Mouse (Mus musculus): ENCODE data around the gene Tmem205. TPM values are rescaled to one million over a fixed set of nuclear protein-coding genes. Genes with fewer than 3 reads are reported as not detected.

Tmem205 gene
- total RNA-seq (2023) = 10 to 100 TPM; 12.4 to 14.3 TPM

DNA sequence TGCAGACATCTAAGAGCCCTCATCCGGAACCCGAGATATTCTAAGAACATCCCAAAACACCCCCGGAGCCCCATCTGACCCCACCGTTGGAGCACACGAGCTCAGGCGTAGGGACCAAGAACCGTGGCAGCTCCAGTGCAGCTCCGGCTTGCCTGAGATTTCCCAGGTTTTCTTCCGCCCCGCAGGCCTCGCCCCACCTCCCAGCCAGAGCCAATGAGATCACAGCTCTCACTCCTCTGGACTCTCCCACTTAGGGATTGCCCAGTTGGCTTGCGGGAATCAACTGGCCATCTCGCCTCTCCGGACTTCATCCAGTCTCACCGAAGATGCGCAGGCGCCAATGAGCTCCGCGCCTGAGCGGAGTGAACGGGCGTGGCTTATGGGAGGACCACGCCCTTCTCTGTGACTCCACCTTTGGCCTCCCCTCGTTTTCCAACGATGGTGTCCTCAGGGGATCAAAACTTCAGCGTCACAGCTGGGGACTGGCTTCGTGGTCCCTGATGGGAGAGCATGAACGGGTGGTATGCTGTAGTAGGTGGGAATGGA is at the start of gene Tmem205, which contains the start of gene Ccdc159:
Gene Tmem205, minus strand, starts transcription at position 349 of the 546 bp plus-strand sequence.
Gene Ccdc159, plus strand, starts transcription at position 264 of the 546 bp plus-strand sequence.

DNA sequence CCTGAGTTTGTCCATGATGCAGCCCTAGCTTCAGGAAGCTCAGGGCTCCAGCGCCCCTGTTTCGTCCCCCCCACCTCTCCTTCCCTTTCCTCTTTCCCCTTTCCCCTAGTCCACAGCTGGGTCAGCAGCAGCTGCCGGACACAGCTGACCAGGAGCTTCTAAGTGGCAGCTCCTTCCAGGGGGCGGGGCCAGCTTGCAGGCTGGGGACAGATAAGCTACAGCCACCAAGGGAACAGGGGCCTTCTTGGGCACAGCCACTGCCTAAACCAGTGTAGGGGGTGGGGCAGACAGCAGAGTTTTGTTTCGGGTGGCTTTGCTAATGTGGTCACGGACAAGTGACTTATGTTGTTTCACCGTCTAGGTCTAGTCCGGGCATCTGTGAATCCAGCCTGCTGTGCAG is 36.1 kb upstream of the Tmem205 start, which contains the start of gene Epor:
Gene Epor, minus strand, starts transcription at position 90 of the 400 bp plus-strand sequence.

DNA sequence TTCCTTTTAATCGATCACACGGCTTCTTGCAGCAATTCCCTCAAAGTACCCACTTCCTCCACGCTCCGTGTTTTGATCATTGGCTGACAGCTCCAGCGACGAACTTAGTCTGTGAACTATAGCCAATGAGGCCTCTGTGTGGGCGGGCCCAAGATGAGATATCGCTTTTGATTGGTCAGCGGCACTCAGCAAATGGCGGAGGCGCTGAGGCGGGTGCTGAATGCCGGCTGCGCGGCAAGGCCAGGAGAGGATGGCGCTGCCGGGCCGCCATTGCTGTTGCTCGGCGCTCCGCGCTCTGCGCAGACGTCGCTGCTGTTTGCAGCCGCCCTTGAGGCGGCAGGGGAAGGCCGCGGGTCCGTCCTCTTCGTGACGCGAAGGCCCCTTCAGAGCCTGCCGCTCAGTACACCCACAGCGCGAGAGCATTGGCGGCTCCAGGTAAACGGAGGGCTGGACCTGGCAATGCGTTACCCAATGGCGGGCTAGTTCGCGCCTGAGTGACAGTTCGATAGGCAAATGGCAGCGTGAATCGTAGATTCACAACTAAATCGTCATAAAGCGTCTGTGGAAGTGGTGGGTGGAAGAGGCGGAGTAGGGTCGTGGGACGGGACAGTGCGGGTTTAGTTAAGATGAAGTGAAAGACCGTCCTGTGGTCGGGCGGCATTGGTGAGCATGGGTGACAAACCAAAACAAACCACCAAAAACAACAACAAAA is 28.4 kb upstream of the Tmem205 start, which contains the start of gene Swsap1:
Gene Swsap1, plus strand, starts transcription at position 186 of the 712 bp plus-strand sequence.

DNA sequence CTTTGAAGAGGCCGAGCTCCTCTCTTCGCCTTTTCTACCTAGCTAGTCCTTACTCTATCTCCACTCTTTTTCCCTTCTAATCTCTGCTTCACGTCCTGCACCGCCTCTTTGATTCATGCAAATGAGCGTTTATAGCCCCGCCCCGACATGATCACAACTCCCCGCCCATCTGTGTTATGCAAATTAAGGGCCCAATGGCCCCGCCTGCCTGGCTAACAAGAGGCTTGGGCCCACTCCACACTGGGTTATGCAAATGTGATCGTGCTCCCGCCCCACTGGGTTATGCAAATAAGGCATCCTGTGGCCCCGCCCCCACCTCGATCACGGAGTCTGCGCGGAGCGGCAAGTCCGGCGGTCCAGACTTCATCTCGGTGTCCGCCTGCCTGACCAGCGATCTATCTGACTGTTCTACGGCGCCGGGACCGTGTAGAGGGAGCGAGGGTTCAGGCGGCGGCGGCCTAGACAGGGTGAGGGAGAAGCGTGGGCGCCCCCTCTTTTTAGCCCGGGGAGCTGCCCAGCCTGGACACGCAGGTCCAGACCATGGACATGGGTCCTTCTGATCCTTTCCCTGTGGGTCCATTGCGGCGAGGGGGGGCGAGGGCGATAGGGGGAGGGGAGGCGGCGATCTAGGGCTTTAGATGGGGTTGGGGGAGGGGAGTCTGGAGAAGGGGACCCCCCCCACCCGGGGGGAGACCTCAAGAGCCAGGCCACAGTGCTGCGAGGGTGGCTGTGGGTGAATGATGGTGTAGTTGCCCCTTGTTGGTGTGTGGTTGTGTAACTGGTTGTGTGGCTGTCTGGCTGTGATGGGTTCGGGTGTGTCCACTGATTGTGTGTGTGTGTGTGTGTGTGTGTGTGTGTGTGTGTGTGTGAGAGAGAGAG is 9.6 kb upstream of the Tmem205 start, which contains the start of gene Plppr2:
Gene Plppr2, plus strand, starts transcription at position 342 of the 879 bp plus-strand sequence.

DNA sequence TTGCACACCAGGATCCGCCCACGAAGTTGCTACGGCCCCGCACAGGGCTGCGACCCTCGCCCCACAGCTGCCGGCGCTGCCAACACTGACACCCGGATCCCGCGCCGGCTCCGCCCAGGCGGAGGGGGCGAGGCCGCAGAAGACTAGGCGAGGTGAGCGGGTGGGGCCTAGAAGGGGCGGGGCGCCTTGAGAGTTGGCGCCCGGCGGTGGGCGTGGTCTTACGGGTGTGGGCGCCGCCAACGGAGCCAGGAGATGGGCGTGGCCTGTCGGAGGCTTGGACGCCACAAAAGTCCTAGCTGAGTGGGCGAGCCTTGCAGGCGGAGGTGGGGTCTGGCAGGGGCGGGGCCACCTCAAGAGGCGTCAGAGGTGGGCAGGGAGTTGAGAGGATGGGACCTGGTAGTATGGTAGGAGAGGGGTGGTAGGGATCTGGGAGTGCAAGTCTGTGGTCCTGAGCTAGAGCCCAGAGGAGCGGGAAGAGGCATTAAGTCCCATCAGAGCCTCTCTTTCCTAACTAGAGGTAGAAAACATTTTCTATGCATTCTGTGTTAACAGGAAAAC is 9.2 kb downstream of the Tmem205 start, which contains the start of gene Rab3d:
Gene Rab3d, minus strand, starts transcription at position 158 of the 558 bp plus-strand sequence.

Other genes starting within 250 kb of the Tmem205 start
- gene Ldlr, start 204.1 kb downstream of the Tmem205 start, total RNA-seq (2023) = 100 to 1,000 TPM; 231 to 278 TPM
- under 1 TPM; 0.71 to 0.94 TPM for gene Spc24, start 167.3 kb downstream of the Tmem205 start, total RNA-seq (2023)
- gene Kank2, start 128.8 kb downstream of the Tmem205 start, total RNA-seq (2023) = 1 to 10 TPM in 1 of 2 experiments, under 1 TPM in 1; 0.84 to 1.2 TPM
- gene Angptl8, start 92.0 kb downstream of the Tmem205 start, total RNA-seq (2023) = not detected
- gene Dock6, start 74.9 kb downstream of the Tmem205 start, total RNA-seq (2023) = 1 to 10 TPM; 4.2 to 4.6 TPM
- 10 to 100 TPM; 24.6 to 30.4 TPM for gene Rab3d, start 9.4 kb downstream of the Tmem205 start, total RNA-seq (2023)
- 1 to 10 TPM in 1 of 2 experiments, not detected in 1; 1.2 TPM for gene Ccdc159, start 85 bp downstream of the Tmem205 start, total RNA-seq (2023)
- 1 to 10 TPM; 1.1 to 1.2 TPM for gene Plppr2, start 9.5 kb upstream of the Tmem205 start, total RNA-seq (2023)
- 1 to 10 TPM; 6.1 to 6.2 TPM for gene Swsap1, start 28.2 kb upstream of the Tmem205 start, total RNA-seq (2023)
- 1 to 10 TPM; 5.6 to 6.4 TPM for gene Epor, start 36.0 kb upstream of the Tmem205 start, total RNA-seq (2023)
- 1 to 10 TPM; 1.7 to 1.9 TPM for gene Rgl3, start 61.9 kb upstream of the Tmem205 start, total RNA-seq (2023)
- gene Ccdc151, start 75.1 kb upstream of the Tmem205 start, total RNA-seq (2023) = under 1 TPM in 1 of 2 experiments, not detected in 1; 0.24 TPM
- 10 to 100 TPM; 86.0 to 88.5 TPM for gene Prkcsh, start 75.2 kb upstream of the Tmem205 start, total RNA-seq (2023)
- gene Elavl3, start 124.5 kb upstream of the Tmem205 start, total RNA-seq (2023) = under 1 TPM in 1 of 2 experiments, not detected in 1; 0.21 TPM
- not detected for gene Gm49318, start 143.7 kb upstream of the Tmem205 start, total RNA-seq (2023)
- 10 to 100 TPM; 19.4 to 21.3 TPM for gene Zfp653, start 143.8 kb upstream of the Tmem205 start, total RNA-seq (2023)
- 10 to 100 TPM; 14.3 to 16.8 TPM for gene Ecsit, start 157.9 kb upstream of the Tmem205 start, total RNA-seq (2023)
- not detected for gene Cnn1, start 171.7 kb upstream of the Tmem205 start, total RNA-seq (2023)
- 10 to 100 TPM; 35.2 to 40.3 TPM for gene Elof1, start 189.6 kb upstream of the Tmem205 start, total RNA-seq (2023)
- 100 to 1,000 TPM; 153 to 160 TPM for gene Acp5, start 208.2 kb upstream of the Tmem205 start, total RNA-seq (2023)
- gene Pigyl, start 229.3 kb upstream of the Tmem205 start, total RNA-seq (2023) = 10 to 100 TPM; 14.0 to 19.2 TPM